Mouse (Mus musculus) NIH3T3 (cell line): Measurements from ENCODE around the gene Tpi1.

Experiments used
- DNase-seq: peaks from one replicate; pipeline ENCODE4 v3.0.0-alpha.2; 2012; ENCODE audit warnings: low read depth

Gene Tpi1

DNA sequence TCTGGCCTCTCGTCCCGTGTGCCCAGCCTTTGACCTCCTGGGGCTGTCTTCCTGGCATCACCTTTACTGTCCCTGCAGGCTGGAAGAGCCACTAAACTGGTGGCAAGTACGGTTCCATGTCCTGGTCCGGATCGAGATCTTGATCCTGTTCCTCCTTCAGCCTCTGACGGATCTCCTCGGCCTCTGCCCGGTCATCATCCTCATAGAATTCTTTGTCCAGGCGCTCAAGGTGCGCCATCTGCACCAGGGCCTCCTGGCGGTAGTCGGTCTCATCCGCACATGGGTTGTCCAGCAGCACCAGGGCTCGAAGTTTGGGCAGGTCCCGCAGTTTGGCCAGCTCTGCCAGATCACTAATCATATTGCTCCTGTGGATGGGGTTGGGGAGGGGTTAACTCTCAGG is 43.6 kb downstream of the Tpi1 start:
- DNase-seq = no peak

DNA sequence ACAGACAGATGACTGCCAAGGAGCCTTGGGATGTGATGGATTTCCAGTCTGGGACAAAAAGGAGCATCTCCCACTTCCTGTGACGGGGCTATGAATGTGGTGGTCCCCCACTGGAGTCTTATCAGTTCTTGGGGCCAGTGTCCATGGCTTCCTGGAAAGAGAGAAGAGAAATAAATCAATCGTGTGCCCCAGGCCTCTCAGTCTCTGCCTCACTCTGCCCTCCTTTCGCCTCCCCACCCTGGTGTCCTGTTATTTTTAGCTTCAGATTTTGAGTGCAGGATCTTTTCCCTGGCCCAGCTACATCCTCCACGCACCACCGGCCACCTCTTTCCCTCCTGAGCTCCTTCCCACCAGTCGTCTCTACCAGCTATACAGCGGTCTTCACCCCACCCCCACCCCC is 44.1 kb downstream of the Tpi1 start:
- no peak for DNase-seq

DNA sequence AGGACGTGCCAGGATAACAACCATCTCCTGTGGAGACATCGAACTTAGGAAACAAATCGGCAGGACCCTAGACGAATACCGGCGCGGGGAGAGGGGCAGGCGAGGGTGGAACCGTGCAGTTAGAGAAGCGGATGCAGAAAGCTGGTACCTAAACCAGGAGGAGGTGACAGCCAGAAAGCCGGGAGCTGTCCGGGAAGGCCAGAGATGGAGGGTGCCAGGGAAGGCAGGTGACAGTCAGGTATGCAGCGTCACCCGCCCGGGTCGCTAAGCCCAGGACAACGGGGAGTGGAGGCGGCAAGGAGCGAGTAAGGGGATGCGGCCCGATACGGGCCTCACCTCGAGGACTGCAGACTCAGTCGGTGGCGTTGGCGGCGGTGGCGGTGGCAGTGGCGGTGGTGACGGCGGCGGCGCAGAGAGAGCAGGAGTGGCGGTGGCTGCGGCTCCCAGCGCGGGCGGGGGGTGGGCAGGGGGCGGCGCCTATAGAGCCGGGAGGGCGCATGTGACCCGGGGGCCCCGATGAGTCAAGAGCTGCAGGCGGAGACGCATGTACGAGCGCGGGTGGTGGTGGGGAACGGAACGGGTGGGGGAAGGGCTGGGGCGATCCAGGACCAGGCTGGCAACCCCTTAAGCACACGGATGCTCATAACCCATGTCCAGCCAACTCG is 44.9 kb downstream of the Tpi1 start, which contains the start of gene Eno2:
Gene Eno2, minus strand, starts transcription at position 573 of the 665 bp plus-strand sequence.
- peak; percentile 92 for DNase-seq

DNA sequence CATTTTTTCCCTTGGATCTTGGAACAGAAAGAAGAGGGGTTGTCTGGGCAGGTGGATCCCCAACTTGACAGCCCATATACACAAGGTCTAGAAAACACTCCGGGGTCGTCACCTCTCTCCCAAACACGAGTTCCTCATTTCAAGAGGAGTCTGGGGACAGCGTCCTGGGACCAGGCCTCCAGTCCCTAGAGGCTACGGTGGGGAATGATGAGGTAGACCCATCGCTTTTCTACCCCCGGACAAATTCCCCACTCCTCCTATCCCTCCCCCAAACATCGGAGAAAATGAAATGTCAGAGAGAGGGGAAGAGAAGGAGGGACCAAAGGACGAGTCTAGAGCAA is 45.4 kb downstream of the Tpi1 start:
- DNase-seq = no peak

DNA sequence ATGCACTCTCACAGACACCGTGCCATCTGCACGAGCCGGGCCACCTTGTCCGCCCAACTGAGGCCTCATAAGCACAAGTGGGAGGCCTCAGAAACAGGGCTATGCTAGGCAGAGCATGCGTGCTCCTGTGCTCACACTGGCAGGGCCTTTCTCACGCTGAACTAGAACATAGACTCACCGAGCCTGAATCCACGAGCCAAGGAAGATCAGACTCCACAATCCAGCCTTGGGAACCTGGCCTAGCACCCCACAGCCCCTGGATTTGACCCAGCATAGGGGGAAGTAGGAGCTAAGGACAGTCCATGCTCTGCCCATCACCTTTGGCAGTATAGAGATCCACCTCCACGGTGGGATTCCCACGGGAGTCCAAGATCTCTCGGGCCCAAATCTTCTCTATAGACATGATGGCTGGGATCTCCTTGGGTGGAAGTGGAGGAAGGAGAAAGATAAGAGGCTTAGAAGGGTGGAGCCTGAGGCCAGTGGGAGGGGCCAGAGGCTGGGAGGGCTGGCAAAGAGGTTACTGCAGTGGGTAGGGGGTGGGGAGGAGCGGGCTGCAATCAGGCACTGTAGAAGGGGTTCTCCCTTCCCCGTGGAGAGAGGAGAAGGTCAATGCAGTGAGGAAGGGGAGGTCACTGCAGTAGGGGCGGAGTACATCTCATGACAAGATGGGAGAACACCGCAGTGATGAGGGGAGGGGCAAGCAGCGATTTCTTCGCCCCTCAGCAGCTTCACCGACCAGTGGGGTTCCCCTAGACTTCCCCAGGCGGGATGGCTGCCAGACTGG is 46.0 kb downstream of the Tpi1 start:
- DNase-seq = peak; percentile 76

DNA sequence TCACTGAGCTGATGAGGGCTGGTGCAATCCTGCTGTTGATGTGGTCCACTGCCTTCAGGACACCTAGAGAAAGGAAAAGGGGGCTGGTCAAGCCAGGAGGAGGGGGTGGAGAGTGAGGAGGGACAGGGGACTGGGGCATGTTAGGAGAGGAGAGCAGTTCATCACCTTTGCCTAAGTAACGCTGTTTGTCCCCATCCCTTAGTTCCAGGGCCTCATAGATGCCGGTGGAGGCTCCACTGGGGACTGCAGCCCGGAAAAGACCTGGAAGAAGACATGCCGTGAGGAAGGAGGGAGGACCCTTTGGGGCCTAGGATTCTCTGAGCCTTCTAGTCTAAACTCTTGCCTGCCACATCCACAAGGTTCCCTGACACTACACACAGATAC is 46.6 kb downstream of the Tpi1 start:
- DNase-seq = no peak

DNA sequence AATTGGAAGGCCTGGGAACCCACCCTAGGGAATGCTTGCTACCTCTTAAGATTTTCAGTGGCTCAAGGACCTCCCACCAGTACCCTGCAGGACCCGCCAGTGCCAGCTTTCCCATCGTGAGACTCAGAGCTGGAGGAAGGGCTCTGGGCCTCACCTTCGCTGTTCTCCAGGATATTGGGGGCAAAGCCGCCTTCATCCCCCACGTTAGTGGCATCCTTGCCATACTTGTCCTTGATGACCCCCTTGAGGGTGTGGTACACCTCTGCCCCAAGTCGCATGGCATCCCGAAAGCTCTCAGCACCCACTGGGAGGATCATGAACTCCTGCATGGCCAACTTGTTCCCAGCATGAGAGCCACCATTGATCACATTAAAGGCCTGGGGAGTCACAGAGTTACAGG is 48.1 kb downstream of the Tpi1 start:
- DNase-seq = no peak
